Mouse (Mus musculus): Measurements from ENCODE around the gene Araf. TPM values are rescaled to one million over a fixed set of nuclear protein-coding genes. Genes with fewer than 3 reads are reported as not detected.
"Not testable (repeated sequence)": the region's sequence is repeated elsewhere in the genome, so short reads cannot be mapped to it uniquely, and the experiment has no call there.

Araf gene
- total and polyA plus RNA-seq, 3 experiments = 81.1 to 135 (median 88.0) TPM

DNA sequence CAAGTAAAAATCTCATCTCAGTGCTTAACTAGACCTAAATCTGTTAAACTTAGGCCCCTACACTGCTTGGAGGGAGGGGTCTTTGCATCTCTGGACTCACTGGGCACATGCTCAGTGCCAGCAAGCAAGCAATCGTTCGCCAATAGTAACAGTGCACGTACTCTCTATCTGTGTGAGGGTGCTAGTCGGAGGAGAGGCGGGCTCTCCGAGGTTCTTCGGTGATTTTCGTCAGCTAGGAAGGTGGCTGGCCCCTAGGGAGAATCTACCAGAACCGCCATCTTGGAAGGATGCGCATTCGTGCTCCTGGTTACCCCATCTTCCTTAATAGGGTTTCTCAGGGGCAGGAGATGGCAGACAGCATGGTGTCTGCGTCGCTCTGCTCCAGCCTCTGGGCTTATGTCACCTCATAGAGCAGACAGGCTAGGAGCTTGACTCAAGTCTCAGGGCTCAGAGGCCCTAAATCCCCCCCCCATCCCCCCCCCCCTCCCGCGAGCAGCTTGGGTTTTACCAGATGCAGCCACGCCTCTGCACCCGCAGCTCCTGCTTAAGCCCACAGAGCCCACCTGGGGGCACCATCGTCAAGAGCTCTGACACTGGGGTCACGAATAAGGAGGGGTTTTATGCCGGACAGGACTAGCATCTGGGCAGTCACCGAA is 655 bp downstream of the Araf start:
- peak overlapping the region; percentile 44 for H3K4me3 ChIP-seq
- H3K4me1 ChIP-seq (ENCODE audit: control insufficient read depth, insufficient read depth, low read length) = no peaks in the 10 kb centered on the region
- no peaks in the 10 kb centered on the region for H3K27me3 ChIP-seq (ENCODE audit: control insufficient read depth, insufficient read depth, low read length)
- TF ChIP-seq EP300 (IDR thresholded peaks at IDR 0.05; ENCODE audit: insufficient read depth, low read depth, low read length) = no peak
- TF ChIP-seq POLR2A (IDR thresholded peaks at IDR 0.05; ENCODE audit: insufficient read depth, low read depth, low read length) = no peak
- TF ChIP-seq CTCF (IDR thresholded peaks at IDR 0.05) = no peak
- peak; percentile 43 to 74 for DNase-seq
- no peaks in the 10 kb centered on the region for H3K79me2 ChIP-seq (replicated peaks; ENCODE audit: control insufficient read depth, insufficient read depth, low read length)
- 18% methylated on average over 20 of the region's 21 CpGs for whole genome bisulfite sequencing
- intact Hi-C loops (cut with DNase I) = no loop called here
- no peak overlapping the region for H3K27ac ChIP-seq
- no peaks in the 10 kb centered on the region for H3K36me3 ChIP-seq (ENCODE audit: control insufficient read depth, insufficient read depth, low read length)
- peak overlapping the region; percentile 36 for H3K9ac ChIP-seq (ENCODE audit: low read depth, low read length)

- no peaks in the 10 kb centered on the region for H3K36me3 ChIP-seq (ENCODE audit: control insufficient read depth, insufficient read depth, low read length)
- TF ChIP-seq CTCF (IDR thresholded peaks at IDR 0.05) (no peak), EP300 (IDR thresholded peaks at IDR 0.05; ENCODE audit: insufficient read depth, low read depth, low read length) (no peak), POLR2A (IDR thresholded peaks at IDR 0.05; ENCODE audit: insufficient read depth, low read depth, low read length) (no peak)
- H3K9ac ChIP-seq (ENCODE audit: low read depth, low read length) = peak overlapping the region; percentile 21; the same call in 1 of the 2 replicates
- H3K27me3 ChIP-seq (ENCODE audit: control insufficient read depth, insufficient read depth, low read length) = no peaks in the 10 kb centered on the region
- H3K4me1 ChIP-seq (ENCODE audit: control insufficient read depth, insufficient read depth, low read length) = no peaks in the 10 kb centered on the region
- no peak for DNase-seq
- H3K4me3 ChIP-seq = peak overlapping the region; percentile 44
- H3K79me2 ChIP-seq (replicated peaks; ENCODE audit: control insufficient read depth, insufficient read depth, low read length) = no peaks in the 10 kb centered on the region
- no peak overlapping the region for H3K27ac ChIP-seq
- WGBS = 21% methylated on average over 7 of the region's 7 CpGs
- intact Hi-C loops (cut with DNase I) = no loop called here
Observed at GRCm38 (mm10) chrX:20798797-20799147, 1.2 kb downstream of the Araf start.

- Histone ChIP-seq H3K27ac (no peak overlapping the region), H3K27me3 (ENCODE audit: control insufficient read depth, insufficient read depth, low read length) (no peaks in the 10 kb centered on the region), H3K4me3 (no peak overlapping the region), H3K36me3 (ENCODE audit: control insufficient read depth, insufficient read depth, low read length) (no peaks in the 10 kb centered on the region), H3K9ac (ENCODE audit: low read depth, low read length) (no peak overlapping the region), H3K4me1 (ENCODE audit: control insufficient read depth, insufficient read depth, low read length) (no peaks in the 10 kb centered on the region), H3K79me2 (replicated peaks; ENCODE audit: control insufficient read depth, insufficient read depth, low read length) (no peaks in the 10 kb centered on the region)
- TF ChIP-seq EP300 (IDR thresholded peaks at IDR 0.05; ENCODE audit: insufficient read depth, low read depth, low read length) = no peak
- TF ChIP-seq CTCF (IDR thresholded peaks at IDR 0.05) = no peak
- TF ChIP-seq POLR2A (IDR thresholded peaks at IDR 0.05; ENCODE audit: insufficient read depth, low read depth, low read length) = no peak
- DNase-seq = no peak
- intact Hi-C loops (cut with DNase I) = no loop called here
- whole genome bisulfite sequencing = 66% methylated on average over 2 of the region's 2 CpGs
Observed at GRCm38 (mm10) chrX:20801456-20801855, 3.8 kb downstream of the Araf start.

DNA sequence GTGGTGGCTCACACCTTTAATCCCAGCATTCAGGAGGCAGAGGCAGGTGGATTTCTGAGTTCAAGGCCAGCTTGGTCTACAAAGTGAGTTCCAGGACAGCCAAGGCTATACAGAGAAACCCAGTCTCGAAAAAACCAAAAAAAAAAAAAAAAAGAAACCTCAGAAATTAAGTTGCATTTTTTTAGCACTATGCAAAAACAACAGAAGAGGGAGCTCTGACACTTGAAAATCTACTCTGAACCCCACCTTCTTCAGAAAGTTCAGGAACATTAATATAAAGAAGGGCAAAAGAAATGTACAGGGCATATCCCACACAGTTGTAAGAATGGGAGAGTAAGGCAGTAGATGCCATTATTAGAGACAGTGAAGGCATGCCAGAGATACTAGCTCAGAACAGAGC is 6.7 kb downstream of the Araf start:
- H3K9ac ChIP-seq (ENCODE audit: low read depth, low read length); DNase-seq; H3K27me3 ChIP-seq (ENCODE audit: control insufficient read depth, insufficient read depth, low read length); H3K4me3 ChIP-seq; H3K27ac ChIP-seq; intact Hi-C loops (cut with DNase I); H3K4me1 ChIP-seq (ENCODE audit: control insufficient read depth, insufficient read depth, low read length); H3K79me2 ChIP-seq (replicated peaks; ENCODE audit: control insufficient read depth, insufficient read depth, low read length); H3K36me3 ChIP-seq (ENCODE audit: control insufficient read depth, insufficient read depth, low read length): not testable (repeated sequence)
- peak; percentile 52 for TF ChIP-seq CTCF (IDR thresholded peaks at IDR 0.05)
- WGBS = 11% methylated on average over 1 of the region's 1 CpGs

GRCm38 (mm10) chrX:20806295-20806694 is 8.7 kb downstream of the Araf start:
- intact Hi-C loops (cut with DNase I) = no loop called here
- TF ChIP-seq CTCF (IDR thresholded peaks at IDR 0.05) (no peak), POLR2A (IDR thresholded peaks at IDR 0.05; ENCODE audit: insufficient read depth, low read depth, low read length) (no peak), EP300 (IDR thresholded peaks at IDR 0.05; ENCODE audit: insufficient read depth, low read depth, low read length) (no peak)
- no peak for DNase-seq
- no peaks in the 10 kb centered on the region for H3K27me3 ChIP-seq (ENCODE audit: control insufficient read depth, insufficient read depth, low read length)
- no peaks in the 10 kb centered on the region for H3K4me1 ChIP-seq (ENCODE audit: control insufficient read depth, insufficient read depth, low read length)
- no peaks in the 10 kb centered on the region for H3K36me3 ChIP-seq (ENCODE audit: control insufficient read depth, insufficient read depth, low read length)
- no peak overlapping the region for H3K9ac ChIP-seq (ENCODE audit: low read depth, low read length)
- H3K4me3 ChIP-seq = no peak overlapping the region
- 45% methylated on average over 1 of the region's 1 CpGs for WGBS
- H3K79me2 ChIP-seq (replicated peaks; ENCODE audit: control insufficient read depth, insufficient read depth, low read length) = no peaks in the 10 kb centered on the region
- H3K27ac ChIP-seq = no peak overlapping the region

GRCm38 (mm10) chrX:20816974-20817373 is 19.4 kb downstream of the Araf start:
- H3K4me3 ChIP-seq = no peak overlapping the region
- no peaks in the 10 kb centered on the region for H3K27me3 ChIP-seq (ENCODE audit: control insufficient read depth, insufficient read depth, low read length)
- H3K36me3 ChIP-seq (ENCODE audit: control insufficient read depth, insufficient read depth, low read length) = no peaks in the 10 kb centered on the region
- peak in 1 of 2 experiments; percentile 4 for DNase-seq
- WGBS = 42% methylated on average over 6 of the region's 6 CpGs
- no peak overlapping the region for H3K9ac ChIP-seq (ENCODE audit: low read depth, low read length)
- no peaks in the 10 kb centered on the region for H3K79me2 ChIP-seq (replicated peaks; ENCODE audit: control insufficient read depth, insufficient read depth, low read length)
- no peak overlapping the region for H3K27ac ChIP-seq
- intact Hi-C loops (cut with DNase I) = no loop called here
- TF ChIP-seq CTCF (IDR thresholded peaks at IDR 0.05) (no peak), EP300 (IDR thresholded peaks at IDR 0.05; ENCODE audit: insufficient read depth, low read depth, low read length) (no peak), POLR2A (IDR thresholded peaks at IDR 0.05; ENCODE audit: insufficient read depth, low read depth, low read length) (no peak)
- H3K4me1 ChIP-seq (ENCODE audit: control insufficient read depth, insufficient read depth, low read length) = no peaks in the 10 kb centered on the region; the same call in 1 of the 2 replicates

Measured in heart, adult 2 months (tissue).